Mouse (Mus musculus) kidney, embryonic 16.5 days (tissue): ENCODE measurements around the gene Preb. TPM values are rescaled to one million over a fixed set of nuclear protein-coding genes. Genes with fewer than 3 reads are reported as not detected.
A peak's percentile ranks its signal among the peaks of the same experiment; 100 is the strongest.

Experiments
- ATAC-seq: fragments of 200-750 bp; cut with Nextera tagmentation; 2 replicates; pipeline ENCODE4 v1.8.0; 2017; ENCODE audit warnings: moderate TSS enrichment; ENCODE audit not compliant: low FRiP score, low TSS enrichment
- H3K27ac ChIP-seq: fragments of 300-500 bp; sonication (generic); 2 replicates; pipeline ENCODE4 v1.5.1; 2014; ENCODE audit warnings: low read length
- H3K27me3 ChIP-seq: fragments of 300-500 bp; sonication (generic); 2 replicates; pipeline ENCODE4 v1.6.1; 2014; ENCODE audit warnings: low read length, control low read depth, mixed read lengths; ENCODE audit not compliant: insufficient read depth
- H3K36me3 ChIP-seq: fragments of 300-500 bp; sonication (generic); 2 replicates; pipeline ENCODE4 v1.6.1; 2014; ENCODE audit warnings: low read length, control low read depth, mixed read lengths; ENCODE audit not compliant: insufficient read depth
- H3K4me1 ChIP-seq: fragments of 300-500 bp; sonication (generic); 2 replicates; pipeline ENCODE4 v1.6.1; 2014; ENCODE audit warnings: low read length, control low read depth, mixed read lengths; ENCODE audit not compliant: insufficient read depth
- H3K4me2 ChIP-seq: fragments of 300-500 bp; sonication (generic); replicated peaks from 2 replicates; pipeline ENCODE4 v1.6.1; 2014; ENCODE audit warnings: low read depth, low read length
- H3K4me3 ChIP-seq: fragments of 300-500 bp; sonication (generic); 2 replicates; pipeline ENCODE4 v1.5.1; 2014; ENCODE audit warnings: mild to moderate bottlenecking, low read length
- H3K9ac ChIP-seq: fragments of 300-500 bp; sonication (generic); replicated peaks from 2 replicates; pipeline ENCODE4 v1.6.1; 2014; ENCODE audit warnings: low read length
- H3K9me3 ChIP-seq: fragments of 300-500 bp; sonication (generic); 2 replicates; pipeline ENCODE4 v1.6.1; 2016; ENCODE audit warnings: low read length, control low read depth
- WGBS: fragments of 180-500 bp; shearing (Covaris S2); extraction: QIAGEN DNeasy Blood & Tissue Kit; methylation state at CpG from one replicate; pipeline ENCODE4 v1.1.7; 2014; 5-methylcytosine and 5-hydroxymethylcytosine counted together
- polyA plus RNA-seq: library from polyadenylated mRNA; unstranded; fragments of >200 nt; fragmentation: Nextera tagmentation; extraction: Ambion mirVana; gene quantifications from 2 replicates; pipeline ENCODE4 v1.2.1, GENCODE M21; 2015

Gene Preb
- polyA plus RNA-seq, 1 experiment from 2014 or later: 172 TPM

DNA sequence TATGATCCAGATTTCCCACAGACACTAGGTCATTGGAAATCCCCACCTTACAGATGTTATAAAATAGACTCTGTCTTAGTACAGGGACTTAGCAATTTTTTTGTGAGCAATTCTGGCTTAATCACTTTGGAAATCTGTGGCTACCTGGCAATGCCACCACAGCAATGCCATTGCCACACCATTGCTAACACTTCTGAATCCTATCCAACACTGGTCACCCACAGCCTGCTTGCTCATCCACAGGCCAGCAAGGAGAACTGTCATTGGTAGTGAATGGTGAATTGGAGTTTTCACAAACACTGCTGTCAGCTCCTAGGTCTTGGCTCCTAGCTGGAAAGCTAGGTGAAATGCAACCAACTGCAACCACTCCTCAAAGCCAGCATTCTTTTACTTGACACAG lies 49.7 kb downstream of the Preb start:
- no peak for ATAC-seq
- peaks cover 5% of the 10 kb centered on the region; the same call in 1 of the 2 replicates for H3K36me3 ChIP-seq
- no peaks in the 10 kb centered on the region for H3K27me3 ChIP-seq
- H3K4me3 ChIP-seq: no peak overlapping the region
- H3K4me1 ChIP-seq: peaks cover 73% of the 10 kb centered on the region
- no peaks in the 10 kb centered on the region for H3K9me3 ChIP-seq
- no peak overlapping the region for H3K4me2 ChIP-seq
- H3K27ac ChIP-seq: peak overlapping the region; percentile 74; the same call in 1 of the 2 replicates
- no peak overlapping the region for H3K9ac ChIP-seq

DNA sequence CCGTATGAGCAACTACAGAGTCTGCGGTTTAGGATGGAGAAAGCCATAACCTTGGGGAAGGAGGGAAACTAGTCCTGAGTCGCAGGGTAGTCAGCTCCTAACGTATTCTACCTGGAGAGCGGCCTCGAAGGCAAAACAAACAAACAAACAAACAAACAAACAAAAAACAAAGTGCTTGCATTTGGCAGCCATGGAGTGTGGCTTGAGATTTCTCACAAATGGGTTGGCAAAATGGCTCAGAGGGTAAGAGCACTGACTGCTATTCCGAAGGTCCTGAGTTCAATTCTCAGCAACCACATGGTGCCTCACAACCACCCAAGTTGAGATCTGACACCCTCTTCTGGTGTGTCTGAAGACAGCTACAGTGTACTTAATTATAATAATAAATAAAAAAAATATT lies 50.3 kb downstream of the Preb start:
- H3K4me2 ChIP-seq: no peak overlapping the region
- no peak overlapping the region for H3K9ac ChIP-seq
- no peaks in the 10 kb centered on the region for H3K27me3 ChIP-seq
- H3K4me3 ChIP-seq: no peak overlapping the region
- H3K36me3 ChIP-seq: peaks cover 11% of the 10 kb centered on the region
- H3K27ac ChIP-seq: peak overlapping the region; percentile 98
- no peak for ATAC-seq
- peaks cover 72% of the 10 kb centered on the region for H3K4me1 ChIP-seq
- WGBS: 82% methylated on average over 7 of the region's 7 CpGs
- no peaks in the 10 kb centered on the region for H3K9me3 ChIP-seq

DNA sequence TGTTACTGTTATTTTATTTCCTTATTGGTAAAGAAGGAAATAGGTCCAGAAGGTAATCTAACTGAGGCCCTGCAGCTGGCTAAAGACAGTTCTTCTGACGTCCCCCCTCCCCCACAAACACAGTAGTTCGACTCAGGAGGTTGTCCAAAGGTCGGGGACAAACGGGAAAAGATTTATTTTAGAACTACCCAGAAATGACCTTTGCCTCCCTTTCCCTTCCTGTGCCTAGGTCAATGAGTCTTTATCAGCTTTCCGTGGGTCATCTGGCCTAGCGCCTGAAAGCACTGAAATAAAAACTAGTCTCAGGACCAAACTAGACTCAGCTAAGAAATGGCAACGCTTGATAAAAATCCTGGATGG lies 50.9 kb downstream of the Preb start:
- Histone ChIP-seq H3K4me3 (no peak overlapping the region), H3K4me1 (peaks cover 72% of the 10 kb centered on the region), H3K4me2 (peak overlapping the region; percentile 97), H3K9ac (peak overlapping the region; percentile 84), H3K9me3 (no peaks in the 10 kb centered on the region), H3K27ac (peak overlapping the region; percentile 98), H3K27me3 (no peaks in the 10 kb centered on the region), H3K36me3 (peaks cover 15% of the 10 kb centered on the region)
- 13% methylated on average over 7 of the region's 7 CpGs for WGBS
- ATAC-seq: no peak

DNA sequence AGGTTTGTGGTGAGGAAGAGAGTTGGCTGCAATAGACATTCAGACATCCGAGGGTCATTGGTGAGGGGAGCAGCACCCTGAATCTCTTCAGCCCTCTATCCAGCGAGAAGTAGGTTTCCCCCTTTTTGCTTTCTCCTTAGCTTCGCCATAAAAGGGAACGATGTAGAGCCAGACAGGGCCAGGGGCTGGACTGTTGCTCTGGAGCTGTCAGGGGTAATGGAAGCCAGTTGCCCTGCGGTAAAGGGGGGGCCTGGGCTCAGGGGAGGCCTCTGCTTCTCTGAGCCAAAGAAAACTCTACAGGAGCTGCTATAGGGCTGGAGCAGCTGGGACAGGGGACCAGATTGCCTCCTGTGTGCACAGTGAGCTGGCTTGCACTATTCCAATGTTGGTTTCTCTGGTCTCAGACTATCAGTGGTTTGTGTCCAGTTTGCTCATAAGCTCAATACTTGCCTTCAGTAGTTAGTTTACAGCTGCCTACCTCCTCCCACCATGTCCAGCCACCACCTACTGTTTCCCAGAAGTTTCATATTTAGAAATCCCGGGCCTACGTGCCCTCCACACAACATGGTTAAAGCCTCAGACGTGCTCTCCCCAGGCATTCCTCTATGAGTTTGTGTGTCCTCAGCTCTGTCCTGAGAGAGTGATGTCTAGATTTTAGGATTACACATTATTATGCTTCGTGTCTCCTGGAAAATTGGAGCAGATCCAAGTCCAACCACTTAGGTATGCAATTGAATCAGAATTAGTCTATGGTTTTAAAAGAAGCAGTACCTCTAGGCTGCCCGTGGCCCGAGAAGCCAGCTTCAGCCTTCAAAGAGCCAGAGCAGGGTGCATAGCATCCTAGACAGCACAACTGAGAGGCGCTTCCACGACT lies 51.5 kb downstream of the Preb start:
- peaks cover 20% of the 10 kb centered on the region for H3K36me3 ChIP-seq
- H3K4me3 ChIP-seq: peak overlapping the region; percentile 84
- peaks cover 72% of the 10 kb centered on the region for H3K4me1 ChIP-seq
- ATAC-seq: peak; percentile 66
- H3K27ac ChIP-seq: peak overlapping the region; percentile 98
- peak overlapping the region; percentile 97 for H3K4me2 ChIP-seq
- no peaks in the 10 kb centered on the region for H3K9me3 ChIP-seq
- peak overlapping the region; percentile 84 for H3K9ac ChIP-seq
- 25% methylated on average over 13 of the region's 13 CpGs for WGBS
- no peaks in the 10 kb centered on the region for H3K27me3 ChIP-seq

DNA sequence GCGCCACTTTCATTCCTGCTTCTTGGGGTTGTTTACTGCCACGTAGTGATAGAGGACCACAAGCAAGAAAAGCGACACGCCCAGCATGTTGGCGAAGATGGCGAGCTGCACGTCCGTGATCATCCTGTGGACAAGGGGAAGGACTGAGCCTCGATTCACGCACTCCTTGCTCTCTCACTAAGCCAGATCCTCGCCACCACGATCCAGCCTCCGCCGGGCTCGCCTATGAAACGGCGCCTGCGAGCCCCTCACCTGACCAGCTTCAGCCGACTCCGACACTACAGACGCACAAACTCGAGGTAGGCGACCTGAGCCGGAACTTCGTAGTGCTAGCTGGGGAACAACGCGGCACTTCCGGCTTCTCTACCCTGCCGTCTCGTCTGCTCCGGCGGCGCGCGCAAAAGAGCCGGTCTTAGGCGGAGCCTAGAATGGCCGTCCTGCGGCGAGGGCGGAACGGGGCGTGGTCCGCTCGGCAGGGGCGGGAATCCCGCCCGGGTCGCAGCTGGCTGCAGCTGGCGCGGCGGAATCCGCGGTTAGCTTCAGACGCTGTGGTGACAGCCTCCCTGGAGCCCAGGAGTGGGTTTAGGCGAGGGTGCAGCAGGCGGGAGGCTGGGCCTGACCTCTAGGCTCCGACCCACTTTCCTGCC lies 52.6 kb downstream of the Preb start, which contains the start of gene Ost4:
Gene Ost4, minus strand, starts transcription at position 376 of the 647 bp plus-strand sequence.
- WGBS: under 1% methylated on average over 58 of the region's 58 CpGs
- H3K4me1 ChIP-seq: peaks cover 61% of the 10 kb centered on the region
- H3K27ac ChIP-seq: peak within 1 kb of the TSS; percentile 98
- peak; percentile 90 for ATAC-seq
- H3K36me3 ChIP-seq: peaks cover 26% of the 10 kb centered on the region
- H3K9me3 ChIP-seq: no peaks in the 10 kb centered on the region
- H3K27me3 ChIP-seq: no peaks in the 10 kb centered on the region
- H3K4me2 ChIP-seq: peak within 1 kb of the TSS; percentile 97
- peak within 1 kb of the TSS; percentile 85 for H3K9ac ChIP-seq
- peak within 1 kb of the TSS; percentile 84 for H3K4me3 ChIP-seq

DNA sequence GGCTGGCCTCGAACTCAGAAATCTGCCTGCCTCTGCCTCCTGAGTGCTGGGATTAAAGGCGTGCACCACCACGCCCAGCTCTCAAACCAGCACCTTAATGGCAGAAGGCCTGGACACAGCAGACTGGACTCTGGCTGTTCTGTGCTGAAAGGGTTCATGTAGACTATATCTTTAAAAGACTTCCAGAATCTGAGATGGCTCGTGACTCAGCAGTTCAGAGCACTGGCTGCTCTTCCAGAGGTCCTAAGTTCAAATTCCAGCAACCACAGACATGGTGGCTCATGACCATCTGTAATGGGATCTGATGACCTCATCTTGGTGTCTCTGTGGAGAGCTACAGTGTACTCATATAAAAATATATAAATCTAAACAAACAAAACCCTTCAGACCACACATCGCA lies 58.3 kb downstream of the Preb start:
- Histone ChIP-seq H3K9me3 (no peaks in the 10 kb centered on the region), H3K27me3 (no peaks in the 10 kb centered on the region), H3K9ac (no peak overlapping the region), H3K4me1 (peaks cover 20% of the 10 kb centered on the region), H3K36me3 (peaks cover 48% of the 10 kb centered on the region), H3K4me2 (no peak overlapping the region), H3K4me3 (no peak overlapping the region), H3K27ac (no peak overlapping the region)
- 84% methylated on average over 5 of the region's 5 CpGs for WGBS
- ATAC-seq: no peak

Other genes with a start within 250 kb of the Preb start
- gene Dpysl5, start 248.8 kb downstream of the Preb start, polyA plus RNA-seq: 5.4 and 7.1 TPM in 2 replicates
- 22.1 and 22.7 TPM in 2 replicates for gene Mapre3, start 145.7 kb downstream of the Preb start, polyA plus RNA-seq
- gene Tmem214, start 92.3 kb downstream of the Preb start, polyA plus RNA-seq: 96.8 and 98.3 TPM in 2 replicates
- gene Agbl5, start 71.7 kb downstream of the Preb start, polyA plus RNA-seq: 23.9 and 27.1 TPM in 2 replicates
- gene Ost4, start 52.6 kb downstream of the Preb start, polyA plus RNA-seq: 457 and 467 TPM in 2 replicates
- gene Emilin1, start 47.0 kb downstream of the Preb start, polyA plus RNA-seq: 335 and 366 TPM in 2 replicates
- gene Khk, start 38.9 kb downstream of the Preb start, polyA plus RNA-seq: 38.8 and 41.4 TPM in 2 replicates
- 17.9 and 20.3 TPM in 2 replicates for gene Cgref1, start 14.8 kb downstream of the Preb start, polyA plus RNA-seq
- gene Tcf23, start 8.3 kb upstream of the Preb start, polyA plus RNA-seq: 1.9 and 2.2 TPM in 2 replicates
- 158 and 163 TPM in 2 replicates for gene Atraid, start 88.0 kb upstream of the Preb start, polyA plus RNA-seq
- gene Slc5a6, start 88.6 kb upstream of the Preb start, polyA plus RNA-seq: 14.6 and 14.7 TPM in 2 replicates
- 36.0 and 38.7 TPM in 2 replicates for gene Cad, start 94.4 kb upstream of the Preb start, polyA plus RNA-seq
- gene Dnajc5g, start 145.9 kb upstream of the Preb start, polyA plus RNA-seq: not detected in 2 replicates
- 3.4 and 4.5 TPM in 2 replicates for gene Slc30a3, start 147.9 kb upstream of the Preb start, polyA plus RNA-seq
- gene Trim54, start 156.4 kb upstream of the Preb start, polyA plus RNA-seq: 0.19 and 0.28 TPM in 2 replicates
- not detected in 2 replicates for gene Ucn, start 178.5 kb upstream of the Preb start, polyA plus RNA-seq
- 79.0 and 79.3 TPM in 2 replicates for gene Mpv17, start 193.9 kb upstream of the Preb start, polyA plus RNA-seq
- 1.9 and 2.1 TPM in 2 replicates for gene Gm29609, start 219.6 kb upstream of the Preb start, polyA plus RNA-seq
- 82.8 and 99.0 TPM in 2 replicates for gene Gtf3c2, start 219.8 kb upstream of the Preb start, polyA plus RNA-seq
- gene Snx17, start 232.9 kb upstream of the Preb start, polyA plus RNA-seq: 151 and 165 TPM in 2 replicates
- gene Eif2b4, start 233.1 kb upstream of the Preb start, polyA plus RNA-seq: 76.1 and 81.5 TPM in 2 replicates
- 9.9 and 10.9 TPM in 2 replicates for gene Zfp513, start 241.9 kb upstream of the Preb start, polyA plus RNA-seq